Mouse (Mus musculus) layer of hippocampus, adult 9-11 months (tissue): ENCODE data around the gene Scgn.

ENCODE experiments used
- DNase-seq: peaks from one replicate; pipeline ENCODE4 v3.0.0; 2022

Gene Scgn

GRCm38 (mm10) chr13:23933421-23934210 is 57.4 kb downstream of the Scgn start, which contains the start of gene Hist1h2ba:
Gene Hist1h2ba, minus strand, starts transcription at chr13:23934156.
- DNase-seq = no peak

GRCm38 (mm10) chr13:23930904-23931303 is 60.1 kb downstream of the Scgn start:
- DNase-seq = no peak

- DNase-seq = no peak
These were observed 60.6 kb downstream of the Scgn start for GRCm38 (mm10) chr13:23930461-23930860.

GRCm38 (mm10) chr13:23928637-23929036 is 62.4 kb downstream of the Scgn start:
- DNase-seq = no peak

- no peak for DNase-seq
These were observed 65.2 kb downstream of the Scgn start for GRCm38 (mm10) chr13:23925792-23926191.

GRCm38 (mm10) chr13:23917674-23918073 is 73.3 kb downstream of the Scgn start:
- DNase-seq = no peak

GRCm38 (mm10) chr13:23916132-23916531 is 74.9 kb downstream of the Scgn start:
- DNase-seq = no peak

GRCm38 (mm10) chr13:23914376-23915167 is 76.4 kb downstream of the Scgn start, which contains the start of gene Slc17a4:
Gene Slc17a4, minus strand, starts transcription at chr13:23915009.
- DNase-seq = no peak

- no peak for DNase-seq
These were observed 77.2 kb downstream of the Scgn start for GRCm38 (mm10) chr13:23913791-23914306.

- no peak for DNase-seq
These were observed 79.7 kb downstream of the Scgn start for GRCm38 (mm10) chr13:23911335-23911734.

- DNase-seq = no peak
These were observed 80.9 kb downstream of the Scgn start for GRCm38 (mm10) chr13:23910121-23910520.

GRCm38 (mm10) chr13:23906906-23907305 is 84.1 kb downstream of the Scgn start:
- no peak for DNase-seq
